Mouse (Mus musculus) megakaryocyte, adult 5-6 weeks (primary cell): ENCODE data around the gene Uvssa. TPM values are rescaled to one million over a fixed set of nuclear protein-coding genes. Genes with fewer than 3 reads are reported as not detected.

Experiments used
- ATAC-seq: 2 replicates; pipeline ENCODE4 v1.8.0; 2016; ENCODE audit warnings: mild to moderate bottlenecking, inconsistent platforms; ENCODE audit not compliant: poor library complexity, severe bottlenecking
- total RNA-seq, 2 experiments: library from RNA; stranded (forward) in 1 of 2; stranded (reverse) in 1 of 2; fragments of 153-499, 151-499 nt in 1 of 2; fragments of 221-1000, 200-1000 nt in 1 of 2; gene quantifications; 2 replicates each; pipeline versions ENCODE4 v1.2.3 to v1.2.4; 2015 to 2017

Gene Uvssa
- total RNA-seq, 2 experiments from 2014 or later: 6.1 to 9.4 TPM

DNA sequence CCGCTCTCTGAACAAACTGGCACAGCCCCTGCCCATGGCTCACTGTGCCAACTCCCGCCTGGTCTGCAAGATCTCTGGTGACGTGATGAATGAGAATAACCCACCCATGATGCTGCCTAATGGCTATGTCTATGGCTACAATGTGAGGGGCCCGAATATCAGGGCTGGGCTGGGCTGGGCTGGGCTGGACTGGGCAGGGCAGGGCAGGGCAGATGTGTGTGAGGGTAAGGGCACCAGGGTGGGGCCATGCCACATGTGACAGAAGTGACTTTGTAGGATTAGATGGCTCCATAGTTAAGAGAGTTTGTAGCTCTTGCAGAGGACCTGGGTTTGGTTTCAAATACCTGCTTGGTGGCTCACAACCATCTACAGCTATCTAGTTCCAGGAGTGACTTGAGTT is 6.7 kb upstream of the Uvssa start:
- ATAC-seq: no peak

DNA sequence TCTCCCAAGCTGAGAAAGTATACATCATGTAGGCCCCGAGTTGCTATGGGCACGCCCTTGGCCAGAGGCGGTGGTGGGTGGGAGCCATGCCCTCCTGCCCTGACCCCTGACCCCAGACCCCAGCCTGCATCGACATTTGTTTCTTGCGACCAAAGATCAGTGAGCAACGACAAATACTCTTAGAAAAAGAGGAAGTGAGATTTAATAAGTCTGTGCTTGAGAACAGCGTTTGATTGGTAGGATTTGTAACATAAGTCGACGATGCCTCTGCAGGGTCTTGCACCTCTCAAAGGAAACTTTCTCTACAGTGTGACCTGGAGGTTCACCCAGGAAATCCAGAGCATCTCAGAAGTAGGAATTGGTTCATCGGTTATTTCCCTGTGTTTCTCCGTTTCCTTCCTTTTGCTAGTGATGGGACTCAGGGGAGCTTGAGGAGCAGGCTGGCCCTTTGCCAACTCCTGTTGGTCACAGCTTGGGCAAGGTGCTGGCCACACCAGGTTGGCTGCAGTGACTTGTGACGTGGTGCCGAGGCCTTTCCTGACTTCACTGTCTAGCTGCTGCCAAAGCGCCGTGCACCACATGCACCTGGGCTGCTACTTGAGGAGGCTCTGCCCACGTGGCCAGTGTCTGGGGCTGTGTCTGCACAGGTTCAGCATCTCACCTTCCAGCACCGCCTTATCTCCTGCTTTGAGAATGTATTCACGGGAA is 5.9 kb upstream of the Uvssa start:
- ATAC-seq: peak; percentile 58

- no peak for ATAC-seq
Observed at GRCm38 (mm10) chr5:33377176-33377575, 1.2 kb upstream of the Uvssa start.

DNA sequence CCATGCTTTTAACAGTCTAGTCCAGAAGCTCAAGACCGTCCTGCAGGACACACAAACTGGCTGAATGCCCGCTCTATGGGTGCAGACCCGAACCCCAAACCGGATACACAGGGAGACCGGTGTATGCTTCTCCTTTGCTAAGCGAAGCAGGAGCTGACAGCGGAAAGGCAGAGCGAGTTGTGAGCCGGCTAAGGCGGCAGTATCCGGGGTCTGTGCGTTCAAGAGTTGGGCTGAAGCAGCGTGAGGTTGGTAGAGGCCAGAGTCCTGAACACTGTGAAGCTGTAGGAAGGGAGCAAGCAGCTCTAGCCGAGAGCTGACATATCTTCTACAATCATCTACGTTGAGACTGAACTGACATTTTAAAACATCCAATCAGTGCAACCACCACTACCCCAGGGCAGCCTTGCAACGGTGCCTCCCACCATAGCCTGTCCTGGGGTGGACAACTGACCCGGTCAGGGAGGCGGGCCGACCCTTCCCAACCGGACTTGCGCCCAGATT is 498 bp upstream of the Uvssa start:
- peak; percentile 29 for ATAC-seq

GRCm38 (mm10) chr5:33387550-33387949 is 9.2 kb downstream of the Uvssa start:
- no peak for ATAC-seq

DNA sequence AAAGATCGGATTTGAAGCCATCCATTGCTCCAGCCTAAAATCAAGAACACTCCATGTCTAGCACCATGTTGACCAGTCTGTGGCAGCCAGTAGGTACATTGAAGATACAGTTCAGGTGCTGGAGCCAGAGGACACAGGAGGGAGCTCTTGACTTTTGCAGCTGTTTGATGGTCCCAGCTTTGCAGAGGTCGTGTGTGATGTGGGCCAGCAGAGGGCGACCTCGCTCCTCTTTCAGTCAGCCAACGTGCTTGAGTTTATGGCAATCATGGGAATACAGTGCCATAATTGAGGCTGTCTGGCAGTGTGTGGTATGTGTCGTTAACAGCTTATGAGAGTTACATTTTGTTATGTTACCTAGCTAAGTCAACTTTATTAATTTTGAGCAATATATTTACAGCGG is 15.5 kb downstream of the Uvssa start:
- ATAC-seq: peak; percentile 86

DNA sequence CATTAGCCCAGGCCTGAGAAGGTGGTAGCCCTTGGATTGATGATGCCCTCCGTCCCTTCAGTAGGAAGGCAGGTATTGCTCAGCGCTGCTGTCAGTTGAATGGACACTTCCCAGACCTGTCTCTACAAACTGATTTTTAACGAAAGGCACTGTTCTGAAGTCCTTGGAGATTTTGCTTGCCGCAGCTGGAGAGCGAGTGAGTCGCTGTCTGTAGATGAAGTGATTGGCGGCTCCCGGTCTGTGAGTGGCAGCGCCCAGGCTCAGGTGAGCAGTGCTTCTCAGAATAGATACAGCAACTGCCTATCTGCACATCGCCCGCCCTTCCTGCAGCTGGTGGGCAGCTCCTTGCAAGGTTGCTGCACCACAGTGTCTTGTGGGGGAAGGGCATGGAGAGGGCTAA is 17.3 kb downstream of the Uvssa start:
- no peak for ATAC-seq

DNA sequence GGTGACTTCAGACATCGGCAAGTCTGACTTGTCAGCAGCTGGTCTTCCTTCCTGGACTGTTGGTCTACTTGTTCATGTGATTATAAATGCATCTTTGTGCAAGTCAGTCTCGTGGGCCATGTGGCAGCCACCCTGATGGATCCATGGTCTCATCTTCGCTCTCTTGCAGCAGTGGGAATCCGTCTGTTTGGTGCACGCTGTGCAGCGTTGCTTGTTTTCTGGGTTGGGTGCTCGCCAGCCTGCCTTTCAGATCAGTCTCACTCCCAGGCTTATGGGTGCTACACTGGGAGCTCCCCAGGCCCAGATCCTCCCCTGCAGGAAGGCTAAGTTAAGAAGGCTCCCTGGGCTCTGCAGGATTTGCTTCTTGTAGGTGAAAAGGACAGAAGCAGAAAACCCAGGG is 18.5 kb downstream of the Uvssa start:
- no peak for ATAC-seq

- ATAC-seq: no peak
Observed at GRCm38 (mm10) chr5:33400819-33401218, 22.5 kb downstream of the Uvssa start.

DNA sequence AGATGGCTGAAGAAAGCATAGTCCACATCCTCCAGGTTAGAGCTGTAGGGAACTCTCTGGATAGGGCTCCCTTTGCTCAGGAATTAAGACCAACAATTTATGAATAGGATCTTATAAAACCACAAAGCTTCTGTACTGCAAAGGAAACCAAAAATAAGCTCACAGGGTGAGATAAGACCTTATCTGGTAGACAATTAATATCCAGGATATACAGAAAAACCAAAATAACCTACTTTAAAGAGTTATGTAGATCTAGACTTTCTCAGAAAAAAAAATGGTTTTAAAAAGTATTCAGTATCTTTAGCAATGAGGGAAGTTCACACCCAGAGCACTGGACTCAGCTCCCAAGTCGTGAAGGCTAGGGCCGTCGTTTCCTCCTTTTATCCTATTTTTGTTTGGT is 42.0 kb downstream of the Uvssa start:
- ATAC-seq: no peak

- no peak for ATAC-seq
Observed at GRCm38 (mm10) chr5:33427461-33427860, 49.1 kb downstream of the Uvssa start.

GRCm38 (mm10) chr5:33430106-33430505 is 51.8 kb downstream of the Uvssa start:
- ATAC-seq: no peak

- ATAC-seq: no peak
Observed at GRCm38 (mm10) chr5:33430511-33431172, 52.3 kb downstream of the Uvssa start.

GRCm38 (mm10) chr5:33431173-33432005 is 53.0 kb downstream of the Uvssa start:
- ATAC-seq: no peak

GRCm38 (mm10) chr5:33432057-33432935 is 53.9 kb downstream of the Uvssa start:
- no peak for ATAC-seq

GRCm38 (mm10) chr5:33433201-33434138 is 55.1 kb downstream of the Uvssa start, which contains the start of gene Nkx1-1:
Nkx1-1 (minus strand) TSS chr5:33433976.
- ATAC-seq: no peak

GRCm38 (mm10) chr5:33434141-33434780 is 55.9 kb downstream of the Uvssa start:
- no peak for ATAC-seq

GRCm38 (mm10) chr5:33435151-33435550 is 56.8 kb downstream of the Uvssa start:
- ATAC-seq: no peak

DNA sequence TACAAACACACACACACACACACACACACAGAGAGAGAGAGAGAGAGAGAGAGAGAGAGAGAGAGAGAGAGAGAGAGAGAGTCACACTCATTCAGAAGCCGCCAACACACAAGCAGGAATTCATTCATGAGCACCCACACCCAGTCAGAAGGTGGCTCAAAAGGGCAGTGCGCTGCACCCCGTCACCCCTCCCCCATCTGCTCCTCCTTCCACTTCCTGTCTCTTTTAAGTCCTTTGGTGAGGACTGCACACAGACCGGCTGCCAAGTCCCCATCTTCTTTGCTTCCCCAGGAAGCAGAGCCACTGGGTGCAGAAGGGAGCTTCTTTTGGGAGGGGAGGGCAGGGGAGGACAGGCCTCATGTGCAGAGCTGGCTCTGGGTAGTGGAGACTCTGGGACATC is 57.6 kb downstream of the Uvssa start:
- no peak for ATAC-seq
